Mouse (Mus musculus): Measurements from ENCODE around the gene 2310030G06Rik.

Gene 2310030G06Rik

GRCm38 (mm10) chr9:50742261-50742660, 4.1 kb downstream of the 2310030G06Rik start:
- no peak for DNase-seq (ENCODE audit: low spot score)

GRCm38 (mm10) chr9:50740867-50741784, 5.2 kb downstream of the 2310030G06Rik start:
- DNase-seq (ENCODE audit: low spot score), result no peak

GRCm38 (mm10) chr9:50738914-50739870, 7.1 kb downstream of the 2310030G06Rik start, which contains the start of gene Dixdc1:
Gene Dixdc1, minus strand, starts transcription at chr9:50739517.
- peak; percentile 95 for DNase-seq (ENCODE audit: low spot score)

- peak; percentile 88 for DNase-seq (ENCODE audit: low spot score)
Observed at GRCm38 (mm10) chr9:50734989-50735388, 11.3 kb downstream of the 2310030G06Rik start.

GRCm38 (mm10) chr9:50732560-50732959, 13.8 kb downstream of the 2310030G06Rik start:
- peak; percentile 37 for DNase-seq (ENCODE audit: low spot score)

GRCm38 (mm10) chr9:50729600-50729999, 16.7 kb downstream of the 2310030G06Rik start:
- no peak for DNase-seq (ENCODE audit: low spot score)

GRCm38 (mm10) chr9:50727925-50728651, 18.2 kb downstream of the 2310030G06Rik start:
- peak; percentile 89 for DNase-seq (ENCODE audit: low spot score)

GRCm38 (mm10) chr9:50727171-50727924, 19.0 kb downstream of the 2310030G06Rik start:
- DNase-seq (ENCODE audit: low spot score), result peak; percentile 52

- peak; percentile 42 for DNase-seq (ENCODE audit: low spot score)
Observed at GRCm38 (mm10) chr9:50725921-50726590, 20.3 kb downstream of the 2310030G06Rik start.

- no peak for DNase-seq (ENCODE audit: low spot score)
Observed at GRCm38 (mm10) chr9:50724661-50725330, 21.5 kb downstream of the 2310030G06Rik start.

GRCm38 (mm10) chr9:50724147-50724546, 22.2 kb downstream of the 2310030G06Rik start:
- DNase-seq (ENCODE audit: low spot score), result no peak

GRCm38 (mm10) chr9:50723406-50723805, 22.9 kb downstream of the 2310030G06Rik start:
- DNase-seq (ENCODE audit: low spot score), result no peak

GRCm38 (mm10) chr9:50722451-50722911, 23.9 kb downstream of the 2310030G06Rik start:
- no peak for DNase-seq (ENCODE audit: low spot score)

- DNase-seq (ENCODE audit: low spot score), result peak; percentile 34
Observed at GRCm38 (mm10) chr9:50721061-50721460, 25.3 kb downstream of the 2310030G06Rik start.

GRCm38 (mm10) chr9:50718878-50719277, 27.5 kb downstream of the 2310030G06Rik start:
- DNase-seq (ENCODE audit: low spot score), result no peak

GRCm38 (mm10) chr9:50714188-50714587, 32.1 kb downstream of the 2310030G06Rik start:
- DNase-seq (ENCODE audit: low spot score), result no peak

- DNase-seq (ENCODE audit: low spot score), result no peak
Observed at GRCm38 (mm10) chr9:50711337-50711736, 35.0 kb downstream of the 2310030G06Rik start.

GRCm38 (mm10) chr9:50709108-50709507, 37.2 kb downstream of the 2310030G06Rik start:
- peak; percentile 59 for DNase-seq (ENCODE audit: low spot score)

- no peak for DNase-seq (ENCODE audit: low spot score)
Observed at GRCm38 (mm10) chr9:50704907-50705306, 41.4 kb downstream of the 2310030G06Rik start.

All from embryo, embryonic 10 days (tissue).